Mouse (Mus musculus) embryonic facial prominence, embryonic 14.5 days (tissue): ENCODE data around the gene Tbck. TPM values are rescaled to one million over a fixed set of nuclear protein-coding genes. Genes with fewer than 3 reads are reported as not detected.

Source experiments
- ATAC-seq: fragments of 200-750 bp; cut with Nextera tagmentation; 2 replicates; pipeline ENCODE4 v1.8.0; 2017; ENCODE audit warnings: low read depth, moderate number of reproducible peaks, moderate TSS enrichment
- DNase-seq: peaks from one replicate; pipeline ENCODE4 v3.0.0-alpha.2; 2015; ENCODE audit warnings: low spot score
- H3K27ac ChIP-seq: fragments of 300-500 bp; sonication (generic); replicated peaks from 2 replicates; pipeline ENCODE4 v1.5.1; 2014; ENCODE audit warnings: low read depth, mild to moderate bottlenecking, low read length, moderate library complexity
- H3K27me3 ChIP-seq: fragments of 300-500 bp; sonication (generic); replicated peaks from 2 replicates; pipeline ENCODE4 v1.6.1; 2014; ENCODE audit warnings: low read length; ENCODE audit not compliant: control insufficient read depth, insufficient read depth
- H3K36me3 ChIP-seq: fragments of 300-500 bp; sonication (generic); 2 replicates; pipeline ENCODE4 v1.6.1; 2014; ENCODE audit warnings: low read length, mixed read lengths; ENCODE audit not compliant: control insufficient read depth, insufficient read depth
- H3K4me1 ChIP-seq: fragments of 300-500 bp; sonication (generic); 2 replicates; pipeline ENCODE4 v1.6.1; 2014; ENCODE audit warnings: antibody characterized with exemption, low read length; ENCODE audit not compliant: control insufficient read depth, insufficient read depth
- H3K4me2 ChIP-seq: fragments of 300-500 bp; sonication (generic); 2 replicates; pipeline ENCODE4 v1.6.1; 2014; ENCODE audit warnings: low read depth, mild to moderate bottlenecking, low read length, moderate library complexity, mixed read lengths
- H3K4me3 ChIP-seq: fragments of 300-500 bp; sonication (generic); 2 replicates; pipeline ENCODE4 v1.5.1; 2014; ENCODE audit warnings: low read depth, mild to moderate bottlenecking, low read length
- H3K9ac ChIP-seq: fragments of 300-500 bp; sonication (generic); 2 replicates; pipeline ENCODE4 v1.6.1; 2014; ENCODE audit warnings: low read depth, mild to moderate bottlenecking, low read length, moderate library complexity, mixed read lengths
- H3K9me3 ChIP-seq: fragments of 300-500 bp; sonication (generic); 2 replicates; pipeline ENCODE4 v1.6.1; 2016; ENCODE audit warnings: low read length; ENCODE audit not compliant: control insufficient read depth
- WGBS: fragments of 180-500 bp; shearing (Covaris S2); extraction: QIAGEN DNeasy Blood & Tissue Kit; methylation state at CpG from one replicate; pipeline ENCODE4 v1.1.7; 2014; 5-methylcytosine and 5-hydroxymethylcytosine counted together
- polyA plus RNA-seq: library from polyadenylated mRNA; unstranded; fragments of >200 nt; fragmentation: Nextera tagmentation; extraction: Ambion mirVana; gene quantifications from 2 replicates; pipeline ENCODE4 v1.2.1, GENCODE M21; 2014

Tbck gene
- polyA plus RNA-seq, 1 experiment from 2014 or later: 14.1 TPM

DNA sequence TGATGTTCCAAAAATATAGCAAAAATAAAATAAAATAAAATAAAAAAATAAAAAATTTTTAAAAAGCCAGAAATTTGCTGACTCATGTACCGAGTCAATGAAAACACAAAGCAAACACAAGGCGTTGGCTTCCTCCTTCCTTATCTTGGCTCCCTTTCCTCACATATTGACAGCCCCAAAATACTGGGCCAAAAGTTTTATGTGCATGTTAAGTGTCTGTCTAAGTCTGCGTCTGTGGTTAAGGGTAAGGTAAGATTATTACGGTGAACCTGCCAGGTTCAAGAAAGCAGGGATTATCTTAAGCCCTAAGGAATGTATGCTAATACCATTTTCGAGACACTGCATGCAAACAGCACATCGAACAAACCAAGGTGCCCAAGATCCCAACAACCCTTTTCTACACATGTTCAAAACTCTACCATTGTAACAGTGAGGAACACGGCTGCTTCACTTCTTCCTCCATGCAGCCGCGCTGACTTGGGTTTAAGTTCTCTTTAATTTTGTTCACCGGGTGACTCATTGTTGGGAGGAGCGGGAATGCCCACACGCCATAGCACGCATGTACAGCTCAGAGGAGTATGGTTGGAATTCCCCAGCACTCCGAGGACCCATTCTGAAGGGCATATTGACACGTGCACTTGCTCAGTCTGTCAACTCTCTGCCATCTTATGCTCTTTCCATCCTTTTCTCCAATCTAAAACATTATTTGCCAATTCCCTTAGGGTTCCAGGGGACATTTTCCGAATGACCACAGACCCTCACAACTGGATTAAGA is 203.3 kb downstream of the Tbck start:
- Histone ChIP-seq H3K9ac (no peak overlapping the region), H3K36me3 (peaks cover 5% of the 10 kb centered on the region; the same call in 1 of the 2 replicates), H3K27ac (no peak overlapping the region), H3K4me2 (no peak overlapping the region), H3K27me3 (no peaks in the 10 kb centered on the region), H3K9me3 (no peaks in the 10 kb centered on the region), H3K4me1 (no peaks in the 10 kb centered on the region), H3K4me3 (no peak overlapping the region)
- ATAC-seq (peak; percentile 72), DNase-seq (peak; percentile 54)
- WGBS: 82% methylated on average over 16 of the region's 16 CpGs

Other genes with a start within 250 kb of the Tbck start
- not detected in 2 replicates for gene Gimd1, start 54.3 kb upstream of the Tbck start, polyA plus RNA-seq
- gene Aimp1, start 226 bp downstream of the Tbck start, polyA plus RNA-seq: 74.9 and 75.2 TPM in 2 replicates